Mouse (Mus musculus): ENCODE results near the gene Gm17428. TPM values are rescaled to one million over a fixed set of nuclear protein-coding genes. Genes with fewer than 3 reads are reported as not detected.
"Not testable (repeated sequence)": the region's sequence is repeated elsewhere in the genome, so short reads cannot be mapped to it uniquely, and the experiment has no call there.

The Gm17428 gene
- polyA plus RNA-seq, 1 experiment: not detected

DNA sequence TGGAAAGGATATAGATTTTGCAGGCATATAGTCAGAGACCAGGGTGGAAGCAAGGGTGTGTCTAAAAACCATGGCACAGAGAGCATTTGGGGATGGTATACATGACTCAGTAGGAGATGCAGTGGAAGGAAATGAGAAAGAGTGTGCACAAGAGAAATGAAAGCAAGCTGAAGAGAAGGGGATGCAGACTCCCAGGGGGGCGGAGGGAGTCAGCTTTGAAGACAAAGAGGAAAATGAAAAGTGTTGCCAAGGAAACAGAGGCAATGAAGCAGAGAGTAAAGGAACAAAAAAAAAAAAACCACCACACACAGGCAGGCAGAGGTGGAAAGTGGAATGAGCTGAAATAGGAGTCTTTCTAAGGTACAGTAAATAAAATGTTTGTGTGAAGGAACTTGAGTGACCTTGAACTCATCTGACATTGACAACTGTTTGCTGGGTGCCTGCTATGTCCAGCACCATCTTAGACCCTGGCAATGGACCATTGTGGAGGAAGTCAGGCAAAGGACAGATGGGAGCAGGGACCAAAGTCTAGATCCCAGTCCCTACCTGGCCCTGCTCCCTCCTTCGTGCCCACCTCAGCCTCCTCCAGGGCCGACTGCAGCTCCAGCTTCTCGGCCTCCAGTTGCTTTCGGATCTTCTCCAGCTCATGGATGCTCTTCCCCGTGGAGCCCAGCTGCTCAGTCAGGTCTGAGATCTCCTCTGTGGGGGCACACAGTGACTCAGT is 2.5 kb upstream of the Gm17428 start:
- Histone ChIP-seq H3K4me3 (ENCODE audit: insufficient read depth, low read length) (no peak overlapping the region), H3K27ac (ENCODE audit: insufficient read depth, low read length) (0 out of 2 replicates have a peak overlapping the region, but pooled peaks have one; percentile 58), H3K4me1 (ENCODE audit: control insufficient read depth, insufficient read depth, low read length) (peaks cover 2% of the 10 kb centered on the region; the same call in 1 of the 2 replicates)
- TF ChIP-seq POLR2A (IDR thresholded peaks at IDR 0.05; ENCODE audit: extremely low read depth, insufficient read depth, low read length): no peak
- no peak for TF ChIP-seq CTCF (IDR thresholded peaks at IDR 0.05; ENCODE audit: extremely low read depth, insufficient read depth, low read length)

DNA sequence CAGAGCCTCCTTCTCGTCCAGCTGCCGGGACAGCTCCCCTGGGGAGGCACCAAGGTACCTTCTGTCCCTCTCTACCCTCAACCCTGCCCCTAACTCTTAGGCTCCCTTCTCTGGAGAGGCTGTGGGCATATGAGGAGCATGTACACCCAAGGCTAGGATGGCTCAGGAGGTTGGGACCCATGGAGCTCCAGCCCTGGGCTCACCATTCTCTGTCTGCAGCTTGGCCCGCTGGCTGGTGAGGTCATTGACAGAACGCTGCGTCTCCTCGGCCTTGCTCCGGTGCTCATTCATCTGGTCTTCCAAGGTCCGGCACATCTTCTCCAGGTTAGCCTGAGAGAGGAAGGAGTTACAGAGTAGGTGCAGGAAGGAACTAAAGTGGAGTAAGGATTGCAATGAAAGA is 1.9 kb downstream of the Gm17428 start:
- Histone ChIP-seq H3K4me3 (ENCODE audit: insufficient read depth, low read length) (no peak overlapping the region), H3K27ac (ENCODE audit: insufficient read depth, low read length) (no peak overlapping the region), H3K4me1 (ENCODE audit: control insufficient read depth, insufficient read depth, low read length) (peaks cover 2% of the 10 kb centered on the region; the same call in 1 of the 2 replicates)
- TF ChIP-seq POLR2A (IDR thresholded peaks at IDR 0.05; ENCODE audit: extremely low read depth, insufficient read depth, low read length) (no peak), CTCF (IDR thresholded peaks at IDR 0.05; ENCODE audit: extremely low read depth, insufficient read depth, low read length) (no peak)

DNA sequence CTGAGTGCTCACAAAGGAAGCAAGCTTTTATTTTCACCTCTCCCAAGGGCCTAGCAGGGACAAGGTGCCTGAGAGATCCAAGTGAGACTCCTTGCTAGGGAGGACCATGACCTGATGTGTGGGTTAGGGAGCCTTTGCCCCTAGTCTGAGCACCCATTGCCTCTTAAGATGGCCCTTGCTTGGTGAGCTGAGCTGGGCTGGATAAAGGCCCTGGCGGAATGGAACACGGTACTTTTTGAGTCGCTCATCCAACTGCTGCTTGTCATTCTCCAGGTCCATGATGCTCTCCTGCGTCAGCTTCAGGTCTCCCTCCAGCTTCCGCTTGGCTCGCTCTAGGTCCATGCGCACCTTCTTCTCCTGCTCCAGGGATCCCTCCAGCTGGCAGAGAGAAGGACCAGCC is 5.2 kb downstream of the Gm17428 start:
- Histone ChIP-seq H3K4me1 (ENCODE audit: control insufficient read depth, insufficient read depth, low read length) (no peaks in the 10 kb centered on the region), H3K4me3 (ENCODE audit: insufficient read depth, low read length) (no peak overlapping the region), H3K27ac (ENCODE audit: insufficient read depth, low read length) (no peak overlapping the region)
- TF ChIP-seq POLR2A (IDR thresholded peaks at IDR 0.05; ENCODE audit: extremely low read depth, insufficient read depth, low read length): no peak
- TF ChIP-seq CTCF (IDR thresholded peaks at IDR 0.05; ENCODE audit: extremely low read depth, insufficient read depth, low read length): no peak

- not testable (repeated sequence) for H3K27ac ChIP-seq (ENCODE audit: insufficient read depth, low read length)
Measured at GRCm38 (mm10) chr14:54988350-54988874, 11.7 kb downstream of the Gm17428 start.

DNA sequence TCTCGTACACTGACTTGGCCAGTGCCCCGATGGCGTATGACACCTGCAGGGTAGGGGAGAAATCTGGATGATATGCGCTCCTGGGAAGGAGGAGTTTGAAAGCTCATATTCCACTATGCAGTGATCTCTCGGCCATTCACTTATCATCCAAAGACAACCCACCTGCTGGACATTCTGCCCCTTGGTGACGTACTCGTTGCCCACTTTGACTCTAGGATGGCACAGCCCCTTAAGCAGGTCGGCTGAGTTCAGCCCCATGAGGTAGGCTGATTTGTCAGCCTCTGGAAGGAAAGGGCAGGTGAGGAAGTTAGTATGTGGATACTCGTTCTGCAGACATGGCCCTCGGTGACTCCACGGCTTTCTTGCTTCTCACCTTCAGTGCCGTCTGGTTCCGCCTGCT is 12.1 kb downstream of the Gm17428 start:
- TF ChIP-seq CTCF (IDR thresholded peaks at IDR 0.05; ENCODE audit: extremely low read depth, insufficient read depth, low read length): no peak
- TF ChIP-seq POLR2A (IDR thresholded peaks at IDR 0.05; ENCODE audit: extremely low read depth, insufficient read depth, low read length): no peak
- Histone ChIP-seq H3K4me1 (ENCODE audit: control insufficient read depth, insufficient read depth, low read length) (peaks cover 3% of the 10 kb centered on the region; the same call in 1 of the 2 replicates), H3K27ac (ENCODE audit: insufficient read depth, low read length) (no peak overlapping the region), H3K4me3 (ENCODE audit: insufficient read depth, low read length) (no peak overlapping the region)

More at GRCm38 (mm10) chr14:54988350-54988874, 11.7 kb downstream of the Gm17428 start:
- not testable (repeated sequence) for H3K4me3 ChIP-seq (ENCODE audit: insufficient read depth, low read length); H3K4me1 ChIP-seq (ENCODE audit: control insufficient read depth, insufficient read depth, low read length)

- Histone ChIP-seq H3K4me1 (ENCODE audit: control insufficient read depth, insufficient read depth, low read length) (peaks cover 3% of the 10 kb centered on the region), H3K4me3 (ENCODE audit: insufficient read depth, low read length) (no peak overlapping the region), H3K27ac (ENCODE audit: insufficient read depth, low read length) (peak overlapping the region; percentile 60; the same call in 1 of the 2 replicates)
- TF ChIP-seq CTCF (IDR thresholded peaks at IDR 0.05; ENCODE audit: extremely low read depth, insufficient read depth, low read length): no peak
- no peak for TF ChIP-seq POLR2A (IDR thresholded peaks at IDR 0.05; ENCODE audit: extremely low read depth, insufficient read depth, low read length)
Measured at GRCm38 (mm10) chr14:54989886-54990441, 13.2 kb downstream of the Gm17428 start.

DNA sequence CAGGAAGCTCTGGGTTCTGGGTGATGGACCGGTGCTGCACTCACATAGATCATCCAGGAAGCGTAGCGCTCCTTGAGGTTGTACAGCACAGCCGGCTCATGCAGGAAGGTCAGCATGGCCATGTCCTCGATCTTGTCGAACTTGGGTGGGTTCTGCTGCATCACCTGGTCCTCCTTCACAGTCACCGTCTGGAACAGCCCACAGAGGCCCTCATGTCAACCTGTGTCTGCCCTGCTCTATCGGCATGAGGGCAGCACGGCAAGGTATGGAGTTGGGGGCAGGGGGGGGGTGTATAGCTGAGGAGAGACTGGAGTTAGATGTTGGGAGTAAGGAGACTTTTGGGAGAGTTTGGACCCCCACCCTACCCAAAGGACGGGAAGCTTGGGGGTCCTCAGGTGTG is 15.5 kb downstream of the Gm17428 start:
- no peak overlapping the region for H3K4me3 ChIP-seq (ENCODE audit: insufficient read depth, low read length)
- H3K27ac ChIP-seq (ENCODE audit: insufficient read depth, low read length): no peak overlapping the region
- H3K4me1 ChIP-seq (ENCODE audit: control insufficient read depth, insufficient read depth, low read length): peaks cover 5% of the 10 kb centered on the region
- TF ChIP-seq POLR2A (IDR thresholded peaks at IDR 0.05; ENCODE audit: extremely low read depth, insufficient read depth, low read length) (no peak), CTCF (IDR thresholded peaks at IDR 0.05; ENCODE audit: extremely low read depth, insufficient read depth, low read length) (no peak)

- H3K4me1 ChIP-seq (ENCODE audit: control insufficient read depth, insufficient read depth, low read length): peaks cover 5% of the 10 kb centered on the region
- H3K27ac ChIP-seq (ENCODE audit: insufficient read depth, low read length): no peak overlapping the region
- TF ChIP-seq CTCF (IDR thresholded peaks at IDR 0.05; ENCODE audit: extremely low read depth, insufficient read depth, low read length): no peak
- no peak for TF ChIP-seq POLR2A (IDR thresholded peaks at IDR 0.05; ENCODE audit: extremely low read depth, insufficient read depth, low read length)
- H3K4me3 ChIP-seq (ENCODE audit: insufficient read depth, low read length): no peak overlapping the region
Measured at GRCm38 (mm10) chr14:54993636-54994035, 16.9 kb downstream of the Gm17428 start.

GRCm38 (mm10) chr14:54994136-54994868 is 17.6 kb downstream of the Gm17428 start, which contains the start of gene Myh7:
Gene Myh7, minus strand, starts transcription at chr14:54994626.
- TF ChIP-seq CTCF (IDR thresholded peaks at IDR 0.05; ENCODE audit: extremely low read depth, insufficient read depth, low read length) (no peak), POLR2A (IDR thresholded peaks at IDR 0.05; ENCODE audit: extremely low read depth, insufficient read depth, low read length) (no peak)
- Histone ChIP-seq H3K4me3 (ENCODE audit: insufficient read depth, low read length) (no peak within 1 kb of the TSS), H3K4me1 (ENCODE audit: control insufficient read depth, insufficient read depth, low read length) (peaks cover 5% of the 10 kb centered on the region), H3K27ac (ENCODE audit: insufficient read depth, low read length) (peak within 1 kb of the TSS; percentile 49)

All from cortical plate, adult 2 months (tissue).